Mouse (Mus musculus) liver, adult 2 months (tissue): ENCODE measurements around the gene Ralb. TPM values are rescaled to one million over a fixed set of nuclear protein-coding genes. Genes with fewer than 3 reads are reported as not detected.

ENCODE experiments used
- DNase-seq: peaks from one replicate; pipeline ENCODE4 v3.0.0-alpha.2; 2011; ENCODE audit warnings: low read depth, low spot score; ENCODE audit errors: extremely low read depth
- H3K27ac ChIP-seq: fragments of 200-500 bp; replicated peaks from 2 replicates; pipeline ENCODE4 v1.5.1; 2012; ENCODE audit warnings: low read depth, mild to moderate bottlenecking, control low read depth, inconsistent platforms, low read length; ENCODE audit not compliant: insufficient read depth
- H3K27me3 ChIP-seq: fragments of 200-500 bp; 2 replicates; pipeline ENCODE4 v1.6.1; 2012; ENCODE audit warnings: mild to moderate bottlenecking, moderate library complexity, low read length, inconsistent platforms; ENCODE audit not compliant: control insufficient read depth, insufficient read depth
- H3K36me3 ChIP-seq: fragments of 200-500 bp; 2 replicates; pipeline ENCODE4 v1.6.1; 2012; ENCODE audit warnings: low read length, inconsistent platforms; ENCODE audit not compliant: control insufficient read depth, insufficient read depth
- H3K4me1 ChIP-seq: fragments of 200-500 bp; 2 replicates; pipeline ENCODE4 v1.6.1; 2011; ENCODE audit warnings: low read length; ENCODE audit not compliant: control insufficient read depth, insufficient read depth
- H3K4me3 ChIP-seq: fragments of 200-500 bp; 2 replicates; pipeline ENCODE4 v1.5.1; 2011; ENCODE audit warnings: low read depth, mild to moderate bottlenecking, control low read depth, low read length, moderate library complexity; ENCODE audit not compliant: insufficient read depth
- H3K79me2 ChIP-seq: fragments of 200-500 bp; 2 replicates; pipeline ENCODE4 v1.6.1; 2012; ENCODE audit warnings: inconsistent platforms, mild to moderate bottlenecking, low read length, moderate library complexity; ENCODE audit not compliant: control insufficient read depth, insufficient read depth
- H3K9ac ChIP-seq: fragments of 200-500 bp; 2 replicates; pipeline ENCODE4 v1.6.1; 2012; ENCODE audit warnings: low read depth, mild to moderate bottlenecking, control low read depth, inconsistent platforms, low read length
- CTCF ChIP-seq: fragments of 200-500 bp; IDR thresholded peaks from 2 replicates; pipeline ENCODE4 v1.5.1; 2011; ENCODE audit warnings: low read depth, low read length, control low read depth
- POLR2A ChIP-seq: fragments of 200-500 bp; IDR thresholded peaks from 2 replicates; pipeline ENCODE4 v1.6.1; 2011; ENCODE audit warnings: low read length, control low read depth; ENCODE audit not compliant: insufficient read depth; ENCODE audit errors: extremely low read depth
- WGBS: fragments of 180-500 bp; shearing (Covaris S2); methylation state at CpG from one replicate; pipeline ENCODE4 v1.1.7; 2018; 5-methylcytosine and 5-hydroxymethylcytosine counted together
- polyA plus RNA-seq: library from polyadenylated mRNA; depleted of rRNA; stranded (reverse); fragments of >200 nt; gene quantifications from 2 replicates; pipeline ENCODE4 v1.2.3, GENCODE M21; 2012
- total RNA-seq: library from RNA; depleted of rRNA; stranded (reverse); fragments of >200 nt; gene quantifications from 2 replicates; pipeline ENCODE4 v1.2.3, GENCODE M21; 2014

Ralb gene
- total and polyA plus RNA-seq, 2 experiments, result 9.0 to 14.8 TPM

- peaks cover 3% of the 10 kb centered on the region; the same call in 1 of the 2 replicates for H3K79me2 ChIP-seq
- H3K4me3 ChIP-seq, result no peak overlapping the region
- TF ChIP-seq CTCF (no peak), POLR2A (no peak)
- peaks cover 8% of the 10 kb centered on the region for H3K36me3 ChIP-seq
- H3K27ac ChIP-seq, result no peak overlapping the region
- no peak for DNase-seq
- no peak overlapping the region for H3K9ac ChIP-seq
- WGBS, result 89% methylated on average over 8 of the region's 8 CpGs
- H3K27me3 ChIP-seq, result no peaks in the 10 kb centered on the region
- H3K4me1 ChIP-seq, result peaks cover 3% of the 10 kb centered on the region; the same call in 1 of the 2 replicates
Measured at GRCm38 (mm10) chr1:119480678-119481077, 23.9 kb downstream of the Ralb start.

- no peak overlapping the region for H3K9ac ChIP-seq
- no peak overlapping the region for H3K4me3 ChIP-seq
- H3K4me1 ChIP-seq, result peaks cover 3% of the 10 kb centered on the region; the same call in 1 of the 2 replicates
- H3K36me3 ChIP-seq, result peaks cover 12% of the 10 kb centered on the region
- H3K27me3 ChIP-seq, result no peaks in the 10 kb centered on the region
- 31% methylated on average over 4 of the region's 4 CpGs for WGBS
- H3K27ac ChIP-seq, result no peak overlapping the region
- H3K79me2 ChIP-seq, result peaks cover 3% of the 10 kb centered on the region; the same call in 1 of the 2 replicates
- peak; percentile 52 for DNase-seq
- TF ChIP-seq CTCF, result no peak
- TF ChIP-seq POLR2A, result no peak
Measured at GRCm38 (mm10) chr1:119479641-119480040, 25.0 kb downstream of the Ralb start.

GRCm38 (mm10) chr1:119476905-119477353, 27.7 kb downstream of the Ralb start:
- no peak for DNase-seq
- 82% methylated on average over 7 of the region's 7 CpGs for WGBS
- no peak overlapping the region for H3K9ac ChIP-seq
- H3K36me3 ChIP-seq, result peaks cover 18% of the 10 kb centered on the region
- peaks cover 3% of the 10 kb centered on the region for H3K4me1 ChIP-seq
- no peaks in the 10 kb centered on the region for H3K27me3 ChIP-seq
- H3K79me2 ChIP-seq, result no peaks in the 10 kb centered on the region
- H3K4me3 ChIP-seq, result no peak overlapping the region
- no peak for TF ChIP-seq CTCF
- TF ChIP-seq POLR2A, result no peak
- H3K27ac ChIP-seq, result no peak overlapping the region

GRCm38 (mm10) chr1:119474671-119475070, 29.9 kb downstream of the Ralb start:
- whole genome bisulfite sequencing, result 85% methylated on average over 7 of the region's 7 CpGs
- Histone ChIP-seq H3K4me1 (peaks cover 3% of the 10 kb centered on the region), H3K27ac (no peak overlapping the region), H3K27me3 (no peaks in the 10 kb centered on the region), H3K4me3 (no peak overlapping the region), H3K79me2 (no peaks in the 10 kb centered on the region), H3K36me3 (peaks cover 37% of the 10 kb centered on the region), H3K9ac (no peak overlapping the region)
- no peak for DNase-seq
- no peak for TF ChIP-seq POLR2A
- TF ChIP-seq CTCF, result no peak

GRCm38 (mm10) chr1:119472648-119473047, 31.9 kb downstream of the Ralb start:
- DNase-seq, result no peak
- TF ChIP-seq POLR2A, result no peak
- no peak for TF ChIP-seq CTCF
- peaks cover 37% of the 10 kb centered on the region for H3K36me3 ChIP-seq
- no peak overlapping the region for H3K4me3 ChIP-seq
- WGBS, result 73% methylated on average over 11 of the region's 11 CpGs
- no peaks in the 10 kb centered on the region for H3K79me2 ChIP-seq
- H3K9ac ChIP-seq, result no peak overlapping the region
- H3K4me1 ChIP-seq, result no peaks in the 10 kb centered on the region; the same call in 1 of the 2 replicates
- H3K27me3 ChIP-seq, result no peaks in the 10 kb centered on the region
- H3K27ac ChIP-seq, result no peak overlapping the region

GRCm38 (mm10) chr1:119471793-119472396, 32.7 kb downstream of the Ralb start:
- no peaks in the 10 kb centered on the region; the same call in 1 of the 2 replicates for H3K4me1 ChIP-seq
- H3K36me3 ChIP-seq, result peaks cover 37% of the 10 kb centered on the region
- 80% methylated on average over 14 of the region's 14 CpGs for WGBS
- no peak overlapping the region for H3K9ac ChIP-seq
- H3K27ac ChIP-seq, result no peak overlapping the region
- no peak overlapping the region for H3K4me3 ChIP-seq
- H3K79me2 ChIP-seq, result no peaks in the 10 kb centered on the region
- DNase-seq, result no peak
- TF ChIP-seq CTCF, result no peak
- TF ChIP-seq POLR2A, result no peak
- no peaks in the 10 kb centered on the region for H3K27me3 ChIP-seq
